Mouse (Mus musculus): ENCODE data around the gene Atg4b. TPM values are rescaled to one million over a fixed set of nuclear protein-coding genes. Genes with fewer than 3 reads are reported as not detected.

The Atg4b gene
- total and polyA plus RNA-seq, 2 experiments from 2014 or later: 75.0 to 75.8 TPM

- peaks cover 13% of the 10 kb centered on the region; the same call in 1 of the 2 replicates for H3K4me1 ChIP-seq (ENCODE audit: insufficient read depth, low read length)
- no peak for DNase-seq (ENCODE audit: low spot score)
- H3K4me3 ChIP-seq (ENCODE audit: low read length): no peak overlapping the region
- no peak for TF ChIP-seq CTCF (IDR thresholded peaks at IDR 0.05; ENCODE audit: low read depth)
- no peak for ATAC-seq
- H3K9me3 ChIP-seq (ENCODE audit: low read length): no peaks in the 10 kb centered on the region
- no peak overlapping the region for H3K27ac ChIP-seq
- H3K4me2 ChIP-seq (ENCODE audit: low read depth, low read length): 0 out of 2 replicates have a peak overlapping the region, but pooled peaks have one; percentile 88
- no peak overlapping the region for H3K9ac ChIP-seq (replicated peaks; ENCODE audit: low read length)
- H3K27me3 ChIP-seq (ENCODE audit: insufficient read depth, low read length): no peaks in the 10 kb centered on the region
- H3K36me3 ChIP-seq (ENCODE audit: insufficient read depth, low read length): peaks cover 25% of the 10 kb centered on the region
- WGBS: 80% methylated on average over 5 of the region's 5 CpGs
Measured at GRCm38 (mm10) chr1:93805221-93805951, 54.1 kb downstream of the Atg4b start.

- Histone ChIP-seq H3K27ac (no peak overlapping the region), H3K27me3 (ENCODE audit: insufficient read depth, low read length) (no peaks in the 10 kb centered on the region), H3K9ac (replicated peaks; ENCODE audit: low read length) (no peak overlapping the region), H3K4me1 (ENCODE audit: insufficient read depth, low read length) (peaks cover 8% of the 10 kb centered on the region; the same call in 1 of the 2 replicates), H3K4me2 (ENCODE audit: low read depth, low read length) (no peak overlapping the region), H3K9me3 (ENCODE audit: low read length) (no peaks in the 10 kb centered on the region), H3K4me3 (ENCODE audit: low read length) (no peak overlapping the region), H3K36me3 (ENCODE audit: insufficient read depth, low read length) (peaks cover 47% of the 10 kb centered on the region)
- ATAC-seq (no peak), DNase-seq (ENCODE audit: low spot score) (no peak)
- TF ChIP-seq CTCF (IDR thresholded peaks at IDR 0.05; ENCODE audit: low read depth): no peak
- 93% methylated on average over 4 of the region's 4 CpGs for WGBS
Measured at GRCm38 (mm10) chr1:93808871-93809270, 57.6 kb downstream of the Atg4b start.

- Histone ChIP-seq H3K9ac (replicated peaks; ENCODE audit: low read length) (no peak overlapping the region), H3K4me1 (ENCODE audit: insufficient read depth, low read length) (0 out of 2 replicates have a peak, but pooled peaks cover 1% of the 10 kb centered on the region), H3K27ac (no peak overlapping the region), H3K4me3 (ENCODE audit: low read length) (no peak overlapping the region), H3K27me3 (ENCODE audit: insufficient read depth, low read length) (no peaks in the 10 kb centered on the region), H3K4me2 (ENCODE audit: low read depth, low read length) (no peak overlapping the region), H3K36me3 (ENCODE audit: insufficient read depth, low read length) (peaks cover 51% of the 10 kb centered on the region), H3K9me3 (ENCODE audit: low read length) (no peaks in the 10 kb centered on the region)
- no peak for ATAC-seq
- DNase-seq (ENCODE audit: low spot score): no peak
- WGBS: 94% methylated on average over 3 of the region's 3 CpGs
- no peak for TF ChIP-seq CTCF (IDR thresholded peaks at IDR 0.05; ENCODE audit: low read depth)
Measured at GRCm38 (mm10) chr1:93810011-93810410, 58.7 kb downstream of the Atg4b start.

GRCm38 (mm10) chr1:93811495-93812039, 60.3 kb downstream of the Atg4b start:
- no peak overlapping the region for H3K9ac ChIP-seq (replicated peaks; ENCODE audit: low read length)
- DNase-seq (ENCODE audit: low spot score) (no peak), ATAC-seq (no peak)
- 96% methylated on average over 8 of the region's 8 CpGs for WGBS
- no peak for TF ChIP-seq CTCF (IDR thresholded peaks at IDR 0.05; ENCODE audit: low read depth)
- H3K9me3 ChIP-seq (ENCODE audit: low read length): no peaks in the 10 kb centered on the region
- no peak overlapping the region for H3K27ac ChIP-seq
- H3K4me1 ChIP-seq (ENCODE audit: insufficient read depth, low read length): no peaks in the 10 kb centered on the region
- H3K27me3 ChIP-seq (ENCODE audit: insufficient read depth, low read length): no peaks in the 10 kb centered on the region
- peaks cover 63% of the 10 kb centered on the region for H3K36me3 ChIP-seq (ENCODE audit: insufficient read depth, low read length)
- no peak overlapping the region for H3K4me3 ChIP-seq (ENCODE audit: low read length)
- H3K4me2 ChIP-seq (ENCODE audit: low read depth, low read length): no peak overlapping the region

GRCm38 (mm10) chr1:93817823-93818532, 66.7 kb downstream of the Atg4b start:
- ATAC-seq: no peak
- H3K27me3 ChIP-seq (ENCODE audit: insufficient read depth, low read length): no peaks in the 10 kb centered on the region
- DNase-seq (ENCODE audit: low spot score): no peak
- 93% methylated on average over 8 of the region's 8 CpGs for WGBS
- H3K9ac ChIP-seq (replicated peaks; ENCODE audit: low read length): no peak overlapping the region
- H3K4me2 ChIP-seq (ENCODE audit: low read depth, low read length): no peak overlapping the region
- no peaks in the 10 kb centered on the region for H3K9me3 ChIP-seq (ENCODE audit: low read length)
- no peak for TF ChIP-seq CTCF (IDR thresholded peaks at IDR 0.05; ENCODE audit: low read depth)
- no peaks in the 10 kb centered on the region for H3K4me1 ChIP-seq (ENCODE audit: insufficient read depth, low read length)
- H3K36me3 ChIP-seq (ENCODE audit: insufficient read depth, low read length): peaks cover 56% of the 10 kb centered on the region
- H3K27ac ChIP-seq: no peak overlapping the region
- H3K4me3 ChIP-seq (ENCODE audit: low read length): no peak overlapping the region

GRCm38 (mm10) chr1:93818722-93819121, 67.4 kb downstream of the Atg4b start:
- Histone ChIP-seq H3K9me3 (ENCODE audit: low read length) (no peaks in the 10 kb centered on the region), H3K4me1 (ENCODE audit: insufficient read depth, low read length) (no peaks in the 10 kb centered on the region), H3K27ac (no peak overlapping the region), H3K9ac (replicated peaks; ENCODE audit: low read length) (no peak overlapping the region), H3K4me3 (ENCODE audit: low read length) (no peak overlapping the region), H3K4me2 (ENCODE audit: low read depth, low read length) (no peak overlapping the region), H3K36me3 (ENCODE audit: insufficient read depth, low read length) (peaks cover 48% of the 10 kb centered on the region), H3K27me3 (ENCODE audit: insufficient read depth, low read length) (no peaks in the 10 kb centered on the region)
- WGBS: 71% methylated on average over 7 of the region's 7 CpGs
- no peak for ATAC-seq
- no peak for DNase-seq (ENCODE audit: low spot score)
- no peak for TF ChIP-seq CTCF (IDR thresholded peaks at IDR 0.05; ENCODE audit: low read depth)

Data from hindbrain, postnatal 0 days (tissue).